ENCODE assay signal across 30 mouse cellular contexts in the genomic region with DNA sequence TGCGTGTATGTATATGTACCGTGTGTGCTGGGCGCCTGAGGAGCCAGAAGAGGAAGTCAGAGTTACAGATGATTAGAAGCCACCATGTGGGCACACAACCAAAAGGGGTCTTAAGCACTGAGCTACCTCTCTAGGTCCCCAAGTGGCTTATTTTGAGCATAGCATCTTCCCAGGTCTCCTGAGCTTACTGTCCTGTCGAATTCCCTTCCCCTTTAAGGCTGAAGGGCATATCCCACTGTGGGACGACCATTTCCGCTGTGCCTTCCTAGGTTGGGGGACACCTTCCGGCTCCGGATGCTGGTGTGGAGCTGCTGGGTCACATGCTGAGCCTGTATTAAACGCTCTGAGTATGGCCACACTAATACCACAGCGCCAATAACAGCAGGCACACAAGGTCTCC. TPM values are rescaled to one million over a fixed set of nuclear protein-coding genes. Genes with fewer than 3 reads are reported as not detected.
DNase-seq lines count a peak whose midpoint lies in the region; ATAC-seq and TF ChIP-seq lines count a peak whose summit lies in the region.
"Had no signal": no experiment of that assay in that cellular context is flagged by ENCODE, and none has a peak within 500 bp of the region (broad histone marks: within the 10 kb centered on the region; RNA-seq: fewer than 3 reads in every experiment).

No protein-coding gene starts in this region.

- no peak overlapping the region for H3K4me3 ChIP-seq in liver, postnatal 0 days (ENCODE audit: low read depth, low read length)
- H3K4me3 ChIP-seq in E14TG2a.4 (replicated peaks; ENCODE audit: low read length) (peak overlapping the region; percentile 37), MEL (ENCODE audit: control insufficient read depth in 1 of 2, insufficient read depth in 1 of 2, low read depth in 2 of 2, low read length in 2 of 2) (no peak overlapping the region)
- H3K4me3 ChIP-seq: embryonic facial prominence, embryonic 15.5 days; erythroblast, embryonic 14.5 days; forebrain, embryonic 10.5 days; heart, adult 2 months; heart, embryonic 15.5 days; hindbrain, embryonic 15.5 days had no signal

- no peak for TF ChIP-seq RAD21 in MEL (IDR thresholded peaks at IDR 0.05; ENCODE audit: low read depth, low read length)

- no peak overlapping the region for H3K9ac ChIP-seq in liver, postnatal 0 days (replicated peaks)
- no peak overlapping the region for H3K9ac ChIP-seq in MEL (ENCODE audit: control insufficient read depth, low read depth, low read length, poor library complexity, severe bottlenecking)
- H3K9ac ChIP-seq: embryonic facial prominence, embryonic 15.5 days; heart, embryonic 15.5 days; hindbrain, embryonic 15.5 days had no signal

- no peak overlapping the region for H3K4me2 ChIP-seq in liver, postnatal 0 days (ENCODE audit: low read depth, low read length)
- H3K4me2 ChIP-seq: embryonic facial prominence, embryonic 15.5 days; heart, embryonic 11.5 days; heart, embryonic 15.5 days; hindbrain, embryonic 15.5 days had no signal

- no peaks in the 10 kb centered on the region for H3K79me2 ChIP-seq in MEL (ENCODE audit: control insufficient read depth, insufficient read depth, low read length, poor library complexity)

- peaks cover 22% of the 10 kb centered on the region for H3K4me1 ChIP-seq in liver, postnatal 0 days (ENCODE audit: insufficient read depth)
- H3K4me1 ChIP-seq in E14TG2a.4 (replicated peaks; ENCODE audit: low read depth, low read length): peaks cover 68% of the 10 kb centered on the region
- no peaks in the 10 kb centered on the region for H3K4me1 ChIP-seq in MEL (ENCODE audit: control insufficient read depth in 1 of 2, insufficient read depth in 2 of 2, low read length in 2 of 2)

- ATAC-seq in liver, postnatal 0 days: 0 out of 2 replicates have a peak, but pooled peaks have one; percentile 16
- ATAC-seq in hematopoietic stem cell, adult 5-6 weeks (replicated peaks in 1 of 2; ENCODE audit: insufficient read depth in 1 of 2, low FRiP score in 2 of 2, low TSS enrichment in 1 of 2, low read depth in 1 of 2, poor library complexity in 2 of 2, severe bottlenecking in 2 of 2): 0 out of 4 replicates have a peak, but pooled peaks have one; percentile 33 to 35
- ATAC-seq: activated CD4-positive, CD25-positive, alpha-beta regulatory T cell, adult 4 months; forebrain, embryonic 14.5 days had no signal

- no peaks in the 10 kb centered on the region for H3K36me3 ChIP-seq in liver, postnatal 0 days (replicated peaks; ENCODE audit: insufficient read depth, low read length)
- H3K36me3 ChIP-seq in E14TG2a.4 (ENCODE audit: insufficient read depth, low read length) (no peaks in the 10 kb centered on the region), MEL (ENCODE audit: control insufficient read depth in 1 of 2, insufficient read depth in 2 of 2, low read length in 2 of 2) (no peaks in the 10 kb centered on the region)
- H3K36me3 ChIP-seq: embryonic facial prominence, embryonic 15.5 days; forebrain, embryonic 10.5 days; G1E; heart, embryonic 15.5 days; hindbrain, embryonic 15.5 days had no signal

- TF ChIP-seq CTCF in liver, postnatal 0 days (IDR thresholded peaks at IDR 0.05; ENCODE audit: low read depth): peak; percentile 12; the same call in 1 of the 2 replicates
- TF ChIP-seq CTCF in E14TG2a.4 (conservative IDR thresholded peaks at IDR 0.05; ENCODE audit: low read length) (peak; percentile 23), MEL (IDR thresholded peaks at IDR 0.05 in 2 of 3, conservative IDR thresholded peaks at IDR 0.05 in 1 of 3; ENCODE audit: control insufficient read depth in 1 of 3, insufficient read depth in 1 of 3, low read depth in 2 of 3, low read length in 3 of 3, poor library complexity in 1 of 3, severe bottlenecking in 1 of 3) (no peak)

- DNase-seq in liver, postnatal 0 days: no peak
- DNase-seq in liver: no peak
- DNase-seq in MEL (ENCODE audit: low read depth, low spot score): peak; percentile 43
- no peak for DNase-seq in cerebellum, postnatal 36 days
- DNase-seq in embryo, embryonic 11 days: no peak
- DNase-seq: adrenal gland, adult 2 months; adrenal gland, postnatal 36 days; cerebellum, adult 9-10 months; cerebellum, postnatal 25 days; gastrocnemius, postnatal 10 days; heart, adult 2 months; heart, postnatal 14 days; kidney, adult 11 months had no signal

- H3K9me3 ChIP-seq in liver, postnatal 0 days (ENCODE audit: low read length): no peaks in the 10 kb centered on the region
- H3K9me3 ChIP-seq in E14TG2a.4 (ENCODE audit: low read length): no peaks in the 10 kb centered on the region
- no peaks in the 10 kb centered on the region for H3K9me3 ChIP-seq in MEL (replicated peaks; ENCODE audit: insufficient read depth, low read length)
- H3K9me3 ChIP-seq: embryonic facial prominence, embryonic 15.5 days; forebrain, embryonic 10.5 days; G1E; heart, embryonic 15.5 days; hindbrain, embryonic 15.5 days had no signal

- no peaks in the 10 kb centered on the region for H3K27me3 ChIP-seq in liver, postnatal 0 days (ENCODE audit: insufficient read depth, low read length)
- H3K27me3 ChIP-seq in E14TG2a.4 (ENCODE audit: insufficient read depth, low read length) (no peaks in the 10 kb centered on the region), MEL (ENCODE audit: control insufficient read depth in 1 of 2, insufficient read depth in 2 of 2, low read length in 2 of 2) (peaks cover 7 to 13% of the 10 kb centered on the region in 2 experiments)

- TF ChIP-seq EP300 in liver, postnatal 0 days (IDR thresholded peaks at IDR 0.05; ENCODE audit: low read depth): no peak
- TF ChIP-seq EP300 in MEL (IDR thresholded peaks at IDR 0.05; ENCODE audit: low read depth in 1 of 2, low read length in 2 of 2): no peak

- no peak for TF ChIP-seq POLR2A in MEL (IDR thresholded peaks at IDR 0.05; ENCODE audit: control insufficient read depth in 1 of 2, insufficient read depth in 1 of 2, low read depth in 1 of 2, low read length in 2 of 2, poor library complexity in 1 of 2)

- WGBS in liver, postnatal 0 days (ENCODE audit: insufficient replicate concordance): 45% methylated on average over 10 of the region's 10 CpGs

- H3K27ac ChIP-seq in liver, postnatal 0 days (ENCODE audit: low read depth): 0 out of 2 replicates have a peak overlapping the region, but pooled peaks have one; percentile 13
- no peak overlapping the region for H3K27ac ChIP-seq in MEL (ENCODE audit: control insufficient read depth, low read depth, low read length)
- H3K27ac ChIP-seq: embryonic facial prominence, embryonic 15.5 days; forebrain, embryonic 10.5 days; heart, adult 2 months; heart, embryonic 15.5 days; hindbrain, embryonic 15.5 days had no signal

TF ChIP-seq in MEL, 35 proteins besides CTCF, POLR2A, EP300 and RAD21:
- TF ChIP-seq UBTF (IDR thresholded peaks at IDR 0.05; ENCODE audit: borderline replicate concordance, insufficient read depth, low read depth, low read length) (no peak), MEF2A (IDR thresholded peaks at IDR 0.05; ENCODE audit: extremely low read depth, insufficient replicate concordance, low read depth, low read length, poor library complexity, severe bottlenecking) (no peak), HCFC1 (IDR thresholded peaks at IDR 0.05; ENCODE audit: low read depth, low read length) (no peak), MYB (IDR thresholded peaks at IDR 0.05; ENCODE audit: low read depth, low read length) (no peak), MAX (IDR thresholded peaks at IDR 0.05; ENCODE audit: low read length) (no peak), ELF1 (IDR thresholded peaks at IDR 0.05; ENCODE audit: low read depth, low read length) (no peak), MXI1 (IDR thresholded peaks at IDR 0.05; ENCODE audit: low read depth, low read length) (no peak), TCF12 (IDR thresholded peaks at IDR 0.05; ENCODE audit: low read depth, low read length) (no peak), TBP (IDR thresholded peaks at IDR 0.05; ENCODE audit: low read depth, low read length) (no peak), KAT2A (conservative IDR thresholded peaks at IDR 0.05; ENCODE audit: low read depth, low read length) (no peak), ZNF384 (IDR thresholded peaks at IDR 0.05; ENCODE audit: low read depth, low read length) (no peak), USF1 (IDR thresholded peaks at IDR 0.05; ENCODE audit: low read depth, low read length) (no peak), TAL1 (IDR thresholded peaks at IDR 0.05; ENCODE audit: low read length) (no peak), ZMIZ1 (IDR thresholded peaks at IDR 0.05; ENCODE audit: low read depth, low read length) (no peak), CHD1 (IDR thresholded peaks at IDR 0.05; ENCODE audit: low read depth, low read length) (no peak)

RNA-seq across cellular contexts. Expression of a gene that starts 21.4 kb away (rescaled TPM):
- polyA plus RNA-seq in liver, postnatal 0 days (2015; fragmentation: Nextera tagmentation; extraction: Ambion mirVana): 6.6 and 7.1 TPM in 2 replicates
- 0.12 TPM in 1 of 2 replicates, not detected in the other for total RNA-seq in MEL (2012; rRNA removed)
- not detected for polyA plus RNA-seq in MEL (2012; ENCODE audit: insufficient read depth in 1 of 2, insufficient read length in 2 of 2, low read depth in 1 of 2, low replicate concordance in 2 of 2, missing spikeins in 1 of 2)
- 5.4 and 5.9 TPM in 2 replicates for total RNA-seq in hematopoietic stem cell, adult 5-6 weeks (2017)
- total RNA-seq: CH12.LX, G1E had no signal
- polyA plus RNA-seq: G1E had no signal

RNA-seq across cellular contexts. Expression of a gene that starts 34.1 kb away (rescaled TPM):
- polyA plus RNA-seq in liver, postnatal 0 days (2015; fragmentation: Nextera tagmentation; extraction: Ambion mirVana): not detected in 2 replicates
- 0.04 TPM in 1 of 2 replicates, not detected in the other for total RNA-seq in MEL (2012; rRNA removed)
- under 1 TPM in 1 of 2 experiments, not detected in 1; 0.04 TPM for polyA plus RNA-seq in MEL (2012; ENCODE audit: insufficient read depth in 1 of 2, insufficient read length in 2 of 2, low read depth in 1 of 2, low replicate concordance in 2 of 2, missing spikeins in 1 of 2)
- total RNA-seq in hematopoietic stem cell, adult 5-6 weeks (2017): not detected in 2 replicates
- total RNA-seq: adrenal gland, adult 2 months; adrenal gland, postnatal 36 days; CH12.LX; G1E; gastrocnemius, postnatal 10 days; gastrocnemius, postnatal 4 days; heart, adult 2 months; heart, postnatal 14 days had no signal
- polyA plus RNA-seq: activated CD4-positive, CD25-positive, alpha-beta regulatory T cell, adult 4 months; adrenal gland, adult 2 months; embryonic facial prominence, embryonic 11.5 days; embryonic facial prominence, embryonic 15.5 days; erythroblast, embryonic 14.5 days; forebrain, embryonic 10.5 days; forebrain, embryonic 14.5 days; frontal cortex, adult 2 months; G1E; heart, adult 2 months; heart, embryonic 11.5 days; heart, embryonic 15.5 days; hindbrain, embryonic 11.5 days; hindbrain, embryonic 15.5 days; intestine, embryonic 14.5 days had no signal

RNA-seq across cellular contexts. Expression of a gene that starts 45.6 kb away (rescaled TPM):
- 193 and 197 TPM in 2 replicates for polyA plus RNA-seq in liver, postnatal 0 days (2015; fragmentation: Nextera tagmentation; extraction: Ambion mirVana)
- total RNA-seq in MEL (2012; rRNA removed): 242 and 244 TPM in 2 replicates
- 100 to 1,000 TPM in 1 of 2 experiments, not detected in 1; 214 TPM for polyA plus RNA-seq in MEL (2012; ENCODE audit: insufficient read depth in 1 of 2, insufficient read length in 2 of 2, low read depth in 1 of 2, low replicate concordance in 2 of 2, missing spikeins in 1 of 2)
- 114 and 124 TPM in 2 replicates for total RNA-seq in hematopoietic stem cell, adult 5-6 weeks (2017)

Comparison
In these comparisons a context has a peak if more than half of its experiments do, and no peak if none do; other contexts are left out.
1. CTCF ChIP-seq: peak in liver, postnatal 0 days (single experiment) and E14TG2a.4 (single experiment); none in MEL (0 of 3).